Mouse (Mus musculus) ES-Bruce4 (cell line): ENCODE measurements around the gene Klf16.

Source experiments
- CTCF ChIP-seq: IDR thresholded peaks from one replicate; pipeline ENCODE4 v1.8.1; 2011; ENCODE audit warnings: low read depth, low read length
- EP300 ChIP-seq: IDR thresholded peaks from 2 replicates; pipeline ENCODE4 v1.6.1; 2011; ENCODE audit warnings: low read depth, low read length; ENCODE audit not compliant: insufficient read depth
- POLR2A ChIP-seq: IDR thresholded peaks from one replicate; pipeline ENCODE4 v1.8.1; 2011; ENCODE audit warnings: low read length; ENCODE audit not compliant: insufficient read depth

- TF ChIP-seq EP300 (0 out of 2 replicates have a peak, but pooled peaks have one; percentile 13), CTCF (peak; percentile 71), POLR2A (peak; percentile 56)
Measured at GRCm38 (mm10) chr10:80578131-80578750, 1.1 kb upstream of the Klf16 start.
